Mouse (Mus musculus) erythroblast, embryonic 14.5 days (primary cell): ENCODE results near the gene Bivm.

Experiments used
- GATA1 ChIP-seq: IDR thresholded peaks from 2 replicates; pipeline ENCODE4 v1.6.1; 2012; ENCODE audit warnings: low read length, inconsistent platforms, mixed read lengths
- TAL1 ChIP-seq: IDR thresholded peaks from 3 replicates; pipeline ENCODE4 v1.6.1; 2012; ENCODE audit warnings: low read length, inconsistent platforms, mixed read lengths

DNA sequence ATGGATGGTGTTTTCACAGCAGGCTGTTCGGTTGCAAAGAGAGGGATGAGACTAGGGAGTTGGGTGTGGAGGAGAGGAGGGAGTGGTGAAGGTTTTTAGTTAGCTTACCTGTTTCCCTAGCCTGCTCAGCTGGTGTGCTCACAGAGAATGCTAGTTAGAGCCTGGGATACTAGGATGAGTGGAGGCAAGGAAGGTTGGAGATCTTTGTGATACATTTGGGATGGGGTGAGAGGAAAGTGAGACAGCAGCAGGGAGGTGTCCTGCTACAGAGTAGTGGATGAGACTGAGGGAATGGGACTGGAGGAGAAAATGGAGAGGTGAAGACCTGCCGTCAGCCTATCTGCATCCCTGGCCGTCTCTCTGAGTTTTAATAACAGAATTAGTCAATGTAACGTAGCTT lies 53.9 kb downstream of the Bivm start:
- TF ChIP-seq GATA1 (no peak), TAL1 (no peak)
